Mouse (Mus musculus): ENCODE measurements around the gene Ccdc115. TPM values are rescaled to one million over a fixed set of nuclear protein-coding genes. Genes with fewer than 3 reads are reported as not detected.

Ccdc115 gene
- polyA plus RNA-seq, 1 experiment from 2014 or later: 30.6 TPM

DNA sequence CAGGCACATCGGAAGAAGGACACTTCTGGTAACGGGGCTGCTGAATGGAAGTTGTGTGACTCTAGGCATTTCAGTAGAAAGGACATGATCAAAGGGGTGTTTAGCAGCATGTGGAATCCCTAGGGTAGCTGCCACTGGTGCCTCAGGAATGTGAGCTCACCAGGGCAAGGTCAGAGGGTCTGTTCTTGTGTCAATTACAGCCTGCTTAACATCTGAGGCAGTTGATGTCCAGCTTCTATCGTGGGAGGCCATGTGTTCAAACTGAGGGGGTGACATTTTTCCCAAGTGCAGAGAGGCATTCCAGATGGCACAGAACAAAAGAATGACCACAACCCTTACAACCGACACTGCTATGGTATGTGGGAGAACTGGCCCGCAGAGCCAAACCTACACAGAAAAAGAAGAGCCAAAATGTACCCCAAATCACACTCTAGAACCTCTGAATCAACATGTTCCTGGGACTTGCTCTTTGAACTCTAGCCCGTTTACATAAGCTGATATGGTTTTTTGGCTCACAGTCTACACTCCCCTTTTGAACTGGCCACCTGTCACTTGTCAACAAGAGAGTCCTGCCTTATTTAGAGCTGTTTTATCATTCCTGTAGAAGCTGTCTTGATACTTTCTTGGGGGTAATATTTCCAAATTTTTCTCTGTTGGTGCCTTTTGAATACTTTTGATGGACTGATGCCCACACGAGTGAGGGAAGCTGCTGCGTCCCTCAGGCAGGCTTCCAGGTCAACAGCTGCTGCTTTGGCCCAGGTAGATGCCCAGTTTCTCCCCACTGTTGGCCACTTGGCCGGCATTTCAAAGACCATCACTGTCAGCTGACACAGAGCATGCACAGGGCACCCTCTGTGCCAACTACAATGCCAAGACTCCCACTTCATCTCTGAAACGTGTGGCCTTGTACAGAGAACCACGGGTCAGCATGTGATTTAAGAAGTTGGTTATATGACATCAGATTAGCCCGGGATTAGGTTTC is 51.8 kb downstream of the Ccdc115 start:
- TF ChIP-seq CTCF (IDR thresholded peaks at IDR 0.05) (no peak), EP300 (IDR thresholded peaks at IDR 0.05) (no peak)

More for the DNA sequence above, 51.8 kb downstream of the Ccdc115 start:
- Histone ChIP-seq H3K36me3 (ENCODE audit: insufficient read depth, low read length) (no peaks in the 10 kb centered on the region), H3K27ac (ENCODE audit: low read length) (no peak overlapping the region), H3K9me3 (ENCODE audit: low read length) (no peaks in the 10 kb centered on the region), H3K27me3 (replicated peaks; ENCODE audit: insufficient read depth, low read length) (no peaks in the 10 kb centered on the region), H3K4me3 (ENCODE audit: low read depth, low read length) (no peak overlapping the region), H3K4me1 (ENCODE audit: insufficient read depth, low read depth, low read length) (peaks cover 14% of the 10 kb centered on the region; the same call in 1 of the 2 replicates), H3K4me2 (replicated peaks; ENCODE audit: low read depth, low read length) (no peak overlapping the region), H3K9ac (replicated peaks; ENCODE audit: low read depth) (no peak overlapping the region)
- ATAC-seq (peak; percentile 52), DNase-seq (ENCODE audit: low spot score) (peak; percentile 59)
- WGBS: 51% methylated on average over 12 of the region's 12 CpGs

Small RNA genes within 50 kb of the gene (microRNA-seq; reads per million reads assigned to microRNA genes)
- 1.2 reads per million for gene Mir5103

Other genes starting within 250 kb of the Ccdc115 start
- 39.9 and 41.6 TPM in 2 replicates for gene Imp4, start 179 bp upstream of the Ccdc115 start, polyA plus RNA-seq (2015; fragmentation: Nextera tagmentation; extraction: Ambion mirVana)
- gene Ptpn18, start 20.1 kb upstream of the Ccdc115 start, polyA plus RNA-seq (2015; fragmentation: Nextera tagmentation; extraction: Ambion mirVana): 36.0 and 39.8 TPM in 2 replicates
- gene Prss39, start 58.7 kb upstream of the Ccdc115 start, polyA plus RNA-seq (2015; fragmentation: Nextera tagmentation; extraction: Ambion mirVana): not detected in 2 replicates
- gene Cfc1, start 96.0 kb upstream of the Ccdc115 start, polyA plus RNA-seq (2015; fragmentation: Nextera tagmentation; extraction: Ambion mirVana): not detected in 2 replicates
- gene Prss40, start 121.3 kb upstream of the Ccdc115 start, polyA plus RNA-seq (2015; fragmentation: Nextera tagmentation; extraction: Ambion mirVana): not detected in 2 replicates
- gene Amer3, start 140.0 kb upstream of the Ccdc115 start, polyA plus RNA-seq (2015; fragmentation: Nextera tagmentation; extraction: Ambion mirVana): not detected in 2 replicates